Mouse (Mus musculus) myocyte (in vitro differentiated cells): ENCODE results near the gene Alox5ap.

Source experiments
- CEBPB ChIP-seq: IDR thresholded peaks from 2 replicates; pipeline ENCODE4 v1.6.1; 2011; ENCODE audit warnings: mild to moderate bottlenecking, moderate library complexity; ENCODE audit not compliant: poor library complexity, insufficient read depth, severe bottlenecking
- MAX ChIP-seq: IDR thresholded peaks from one replicate; pipeline ENCODE4 v1.6.1; 2011; ENCODE audit warnings: low read depth, mild to moderate bottlenecking, control low read depth
- MYOD1 ChIP-seq, 3 experiments: IDR thresholded peaks; one replicate each; pipeline ENCODE4 v1.6.1; 2011; ENCODE audit warnings: control low read depth in 2 of 3, low read depth in 2 of 3, mild to moderate bottlenecking in 2 of 3, moderate library complexity in 1 of 3; ENCODE audit not compliant: insufficient read length in 2 of 3, control insufficient read depth in 1 of 3
- POLR2A ChIP-seq: IDR thresholded peaks from one replicate; pipeline ENCODE4 v1.6.1; 2011; ENCODE audit warnings: low read depth, mild to moderate bottlenecking, control low read depth, moderate library complexity; ENCODE audit not compliant: insufficient read length
- TCF12 ChIP-seq: IDR thresholded peaks from one replicate; pipeline ENCODE4 v1.6.1; 2011; ENCODE audit warnings: mild to moderate bottlenecking, control low read depth; ENCODE audit not compliant: poor library complexity, insufficient read depth, severe bottlenecking
- TCF3 ChIP-seq: IDR thresholded peaks from one replicate; pipeline ENCODE4 v1.6.1; 2011; ENCODE audit warnings: low read depth, control low read depth; ENCODE audit not compliant: insufficient read length
- USF1 ChIP-seq: IDR thresholded peaks from one replicate; pipeline ENCODE4 v1.6.1; 2011; ENCODE audit warnings: low read depth, mild to moderate bottlenecking, control low read depth, moderate library complexity

DNA sequence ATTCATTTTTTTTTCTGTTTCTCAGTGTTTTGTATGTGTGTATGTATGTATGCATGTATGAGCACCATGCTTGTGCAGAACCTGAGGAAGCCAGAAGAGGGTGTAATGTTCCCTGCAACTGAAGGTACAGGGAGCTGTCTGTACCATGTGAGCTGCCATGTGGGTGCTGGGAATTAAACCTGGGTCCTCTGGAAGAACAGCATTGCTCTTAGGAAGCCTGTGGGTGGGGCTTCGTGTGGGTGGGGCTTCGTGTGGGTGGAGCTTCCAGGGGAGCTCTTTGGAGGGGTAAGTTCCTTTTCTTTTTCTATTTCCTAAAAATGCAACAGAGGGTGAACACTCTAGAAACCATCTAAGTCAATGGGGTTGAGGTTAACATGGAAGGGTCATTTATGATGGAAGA is 11.1 kb upstream of the Alox5ap start:
- no peak for TF ChIP-seq POLR2A
- no peak for TF ChIP-seq MYOD1 (IDR thresholded peaks at IDR 0.05; ENCODE audit: control insufficient read depth in 1 of 3, insufficient read length in 2 of 3, low read depth in 2 of 3)
- TF ChIP-seq CEBPB, result no peak
- TF ChIP-seq TCF3, result no peak
- TF ChIP-seq TCF12, result no peak
- no peak for TF ChIP-seq USF1
- no peak for TF ChIP-seq MAX
